Mouse (Mus musculus): Measurements from ENCODE around the gene Krtap17-1.
A peak's percentile ranks its signal among the peaks of the same experiment; 100 is the strongest.

The Krtap17-1 gene

DNA sequence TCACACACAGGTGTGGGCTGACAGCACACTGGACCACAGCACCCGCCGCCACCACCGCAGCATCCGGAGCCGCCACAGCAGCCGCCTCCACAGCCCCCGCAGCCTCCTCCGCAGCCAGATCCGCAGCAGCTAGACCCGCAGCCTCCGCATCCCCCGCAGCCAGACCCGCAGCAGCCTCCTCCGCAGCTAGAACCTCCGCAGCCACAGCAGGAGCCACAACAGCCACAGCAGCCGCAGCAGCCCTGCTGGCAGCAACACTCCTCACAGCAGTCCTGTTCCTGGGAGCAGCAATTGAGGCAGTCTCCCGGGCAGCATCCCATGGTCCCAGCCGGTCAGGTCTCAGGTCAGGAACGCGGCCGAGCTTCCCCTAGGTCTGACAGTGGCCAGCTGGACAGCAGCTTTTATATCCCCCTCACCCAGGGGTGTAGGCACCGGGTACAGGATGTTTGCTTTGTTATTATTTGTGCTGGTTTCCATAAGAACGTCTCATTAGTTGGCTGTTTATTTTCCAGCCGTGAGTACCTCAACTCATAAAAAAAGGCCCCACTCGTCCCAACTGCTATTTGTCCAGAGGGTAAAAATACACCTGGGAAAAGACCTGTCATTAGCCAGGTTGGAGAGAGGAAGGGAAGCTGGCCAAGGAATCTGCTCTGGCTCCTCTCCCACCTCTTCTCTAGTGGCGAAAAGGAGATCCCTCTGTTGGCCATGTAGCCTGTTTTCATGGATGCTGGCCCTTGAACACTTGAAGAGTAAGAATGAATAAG is at the start of gene Krtap17-1:
Krtap17-1 (minus strand) TSS at position 375 of the 764 bp plus-strand sequence.
- peak; percentile 9 for DNase-seq

- DNase-seq = no peak
Measured at GRCm38 (mm10) chr11:100041454-100041853, 47.7 kb upstream of the Krtap17-1 start, which contains the start of gene Krt34. TSS of gene Krt34 (minus strand) at chr11:100041554.

- no peak for DNase-seq
Measured at GRCm38 (mm10) chr11:100029768-100030167, 36.0 kb upstream of the Krtap17-1 start, which contains the start of gene Krt33b. TSS of gene Krt33b (minus strand) at chr11:100029868.

- no peak for DNase-seq
Measured at GRCm38 (mm10) chr11:100021438-100021837, 27.6 kb upstream of the Krtap17-1 start.

- no peak for DNase-seq
Measured at GRCm38 (mm10) chr11:100019466-100019865, 25.7 kb upstream of the Krtap17-1 start.

DNA sequence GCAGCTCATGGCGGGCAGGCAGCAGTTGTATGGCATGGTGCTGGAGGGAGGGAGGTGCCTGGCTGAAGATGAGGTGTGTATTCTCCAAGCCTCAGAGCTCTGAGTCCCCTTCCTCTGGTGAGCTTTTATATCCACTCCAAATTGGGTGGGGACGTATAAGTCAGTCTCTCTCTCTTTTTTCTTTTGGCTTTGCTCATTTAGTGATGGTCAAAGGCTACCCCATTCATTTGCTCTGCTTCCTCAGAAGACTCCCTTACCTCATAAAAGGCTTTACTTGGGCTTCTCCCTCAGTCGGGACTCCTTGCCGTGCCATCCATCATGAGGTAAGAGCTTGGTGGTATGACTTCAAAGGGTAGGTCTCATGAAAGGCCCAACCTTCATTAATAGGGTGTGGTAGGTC is 22.3 kb upstream of the Krtap17-1 start, which contains the start of gene Krt33a:
Krt33a (minus strand) TSS at position 101 of the 400 bp plus-strand sequence.
- no peak for DNase-seq

DNA sequence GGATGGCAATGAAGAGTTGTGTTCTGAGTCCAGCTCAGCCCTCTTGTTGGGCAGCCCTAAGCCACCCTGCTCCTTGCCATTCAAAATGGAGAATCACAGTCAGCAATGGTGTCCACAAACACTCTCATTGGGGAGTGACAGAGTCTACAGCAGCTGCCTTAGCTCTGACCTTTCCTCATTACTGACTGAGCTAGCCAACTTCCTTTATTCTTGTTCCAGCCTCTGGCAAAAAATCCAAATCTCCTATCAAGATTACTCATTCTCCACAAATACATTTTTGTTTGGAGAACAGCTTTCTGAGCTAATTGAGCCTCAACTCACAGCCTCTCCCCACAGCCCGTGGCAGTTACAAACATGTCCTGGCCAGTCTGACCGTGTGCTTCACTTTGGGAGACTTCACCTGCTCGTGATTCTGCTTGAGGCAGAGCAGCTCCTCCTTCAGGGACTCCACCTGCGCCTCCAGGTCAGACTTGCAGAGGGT is 19.9 kb upstream of the Krtap17-1 start:
- no peak for DNase-seq

- DNase-seq = no peak
Measured at GRCm38 (mm10) chr11:100010682-100011081, 16.9 kb upstream of the Krtap17-1 start.

DNA sequence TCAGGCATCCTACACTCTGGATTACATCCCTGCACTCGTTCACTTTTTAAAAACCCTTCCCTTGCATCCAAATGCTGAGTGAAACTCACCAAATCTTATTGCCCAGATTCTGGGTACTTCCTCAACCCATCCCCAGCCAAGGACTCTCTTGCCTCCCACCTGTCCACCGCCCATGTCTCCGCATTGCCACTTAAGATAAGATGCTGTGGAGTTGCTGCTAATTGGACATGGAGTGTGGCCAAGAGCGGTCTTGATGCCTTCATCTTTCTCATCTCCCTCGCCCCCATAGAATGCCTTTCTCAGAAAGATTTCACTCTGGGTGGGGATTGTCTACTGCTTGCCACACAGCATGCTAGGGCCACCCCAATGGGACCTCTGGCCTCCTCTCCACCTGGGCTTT is 14.5 kb upstream of the Krtap17-1 start:
- no peak for DNase-seq

DNA sequence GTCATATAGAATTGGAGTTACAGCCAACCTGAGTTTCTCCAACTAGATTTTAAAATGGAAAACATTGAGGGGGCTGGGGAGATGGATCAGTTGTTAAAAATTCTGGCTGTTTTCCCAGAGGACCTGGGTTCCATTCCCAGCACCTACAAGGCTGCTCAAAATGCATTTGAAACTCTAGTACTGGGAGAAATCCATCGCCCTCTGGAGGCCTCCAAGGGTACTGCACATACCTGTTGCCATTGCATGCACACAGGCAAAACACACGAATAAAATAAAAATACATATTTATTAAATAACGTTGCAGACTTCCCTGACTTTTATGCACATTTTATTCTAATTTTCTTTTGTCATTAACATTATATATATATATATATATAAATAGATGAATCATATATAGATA is 12.8 kb upstream of the Krtap17-1 start:
- no peak for DNase-seq

DNA sequence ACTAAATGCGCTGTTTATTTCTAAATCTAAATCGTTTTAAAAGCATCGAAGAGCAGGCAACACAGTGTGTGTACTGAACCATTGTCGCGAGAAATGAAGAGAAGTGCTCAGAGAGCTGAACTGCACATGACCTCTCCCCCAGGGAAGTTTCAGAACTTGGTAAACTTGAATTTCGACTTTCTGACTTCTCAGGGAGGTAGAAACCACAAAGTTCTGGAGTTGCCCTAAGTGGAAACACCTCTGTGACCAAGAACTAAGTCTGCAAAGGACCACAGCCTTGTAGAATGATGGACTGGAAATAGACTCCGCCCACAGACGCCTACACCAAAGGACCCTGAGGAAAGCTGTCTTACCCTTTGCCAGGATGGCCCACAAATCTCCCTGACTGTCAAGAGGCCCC is 12.1 kb upstream of the Krtap17-1 start:
- no peak for DNase-seq

GRCm38 (mm10) chr11:100004846-100005245 is 11.1 kb upstream of the Krtap17-1 start:
- DNase-seq = peak; percentile 62

DNA sequence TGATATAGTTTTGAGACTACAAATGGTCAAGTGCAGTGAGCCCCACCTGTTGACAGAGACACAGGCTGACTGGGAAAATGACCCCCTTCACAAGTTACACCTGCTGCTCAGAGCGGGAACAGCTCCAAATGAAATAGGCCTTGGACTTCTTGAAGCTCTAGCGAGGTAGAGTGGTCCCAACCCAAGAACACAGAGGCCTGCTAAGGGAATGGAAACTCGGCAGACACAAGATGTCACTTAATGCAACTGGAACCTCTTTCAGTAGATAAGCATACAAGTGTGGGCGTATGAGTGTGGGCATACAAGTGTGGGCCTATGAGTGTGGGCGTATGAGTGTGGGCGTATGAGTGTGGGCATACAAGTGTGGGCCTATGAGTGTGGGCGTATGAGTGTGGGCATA is 5.3 kb upstream of the Krtap17-1 start:
- DNase-seq = no peak

- no peak for DNase-seq
Measured at GRCm38 (mm10) chr11:99994384-99994661, 529 bp upstream of the Krtap17-1 start.

- no peak for DNase-seq
Measured at GRCm38 (mm10) chr11:99990571-99990970, 3.2 kb downstream of the Krtap17-1 start.

DNA sequence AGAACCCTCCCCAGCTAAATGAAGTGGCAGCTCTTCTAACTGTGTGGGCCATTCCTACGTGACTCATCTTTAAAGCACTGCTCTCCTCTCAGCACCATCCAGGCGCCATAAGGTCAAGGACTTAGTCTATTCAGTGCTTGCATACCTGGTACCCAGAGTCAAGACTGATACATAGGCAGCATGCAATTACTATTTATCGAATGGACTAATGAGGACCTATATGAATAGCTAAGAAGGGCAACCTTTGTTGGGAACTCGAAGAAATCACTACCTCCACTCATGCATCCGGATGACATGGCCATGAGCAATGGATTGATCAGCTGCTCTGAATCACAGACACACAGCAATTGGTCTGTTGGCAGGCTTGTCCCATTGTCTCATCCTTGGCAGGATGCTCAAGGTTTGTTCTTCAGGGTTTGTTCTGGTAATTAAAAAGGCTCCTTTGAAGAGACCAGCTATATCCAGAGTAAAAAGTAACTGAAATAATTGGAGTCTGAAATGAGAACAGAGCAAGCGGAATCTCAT is 3.9 kb downstream of the Krtap17-1 start:
- no peak for DNase-seq

DNA sequence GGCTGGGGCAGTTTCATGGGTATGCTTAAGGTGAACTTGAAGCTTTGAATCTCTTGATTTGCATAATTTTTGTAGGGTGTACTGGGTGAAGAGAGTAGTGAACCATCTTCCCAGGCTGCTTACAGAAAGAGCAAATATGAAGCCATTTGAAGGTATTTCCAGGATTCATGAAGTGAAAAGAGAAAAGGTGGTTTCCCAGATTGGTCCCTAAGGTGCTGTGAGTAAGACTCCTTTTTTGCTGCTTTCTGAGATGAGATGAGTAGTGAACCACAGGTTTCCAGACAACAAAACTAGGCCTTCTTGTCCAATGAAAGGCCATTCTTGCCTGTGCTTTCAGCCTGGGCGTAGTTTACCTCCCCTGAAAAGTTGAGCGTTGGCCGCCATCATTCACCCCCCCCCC is 5.3 kb downstream of the Krtap17-1 start:
- DNase-seq = no peak

GRCm38 (mm10) chr11:99986180-99986647 is 7.6 kb downstream of the Krtap17-1 start, which contains the start of gene Krtap16-1:
TSS of gene Krtap16-1 (minus strand) at chr11:99986597.
- no peak for DNase-seq

GRCm38 (mm10) chr11:99985291-99986092 is 8.3 kb downstream of the Krtap17-1 start:
- peak; percentile 38 for DNase-seq

DNA sequence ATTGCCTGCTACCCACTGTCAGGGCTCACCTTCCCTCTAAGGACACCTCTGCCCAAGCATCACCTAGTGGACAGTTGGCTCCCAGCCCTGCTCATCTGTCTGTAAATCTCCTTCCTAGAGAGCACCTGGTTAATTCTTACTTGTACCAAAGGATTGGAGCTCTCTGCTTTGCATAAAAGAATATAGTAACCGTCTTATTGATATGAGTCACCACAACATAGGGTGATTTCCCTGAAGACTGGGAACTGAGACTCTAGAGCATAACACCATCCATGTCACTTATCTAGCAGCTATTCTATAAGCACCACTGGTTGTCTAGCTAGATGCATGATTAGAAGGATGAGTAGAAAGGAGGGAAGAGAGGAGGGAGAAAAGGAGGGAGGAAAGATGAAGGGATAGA is 10.4 kb downstream of the Krtap17-1 start:
- DNase-seq = no peak

DNA sequence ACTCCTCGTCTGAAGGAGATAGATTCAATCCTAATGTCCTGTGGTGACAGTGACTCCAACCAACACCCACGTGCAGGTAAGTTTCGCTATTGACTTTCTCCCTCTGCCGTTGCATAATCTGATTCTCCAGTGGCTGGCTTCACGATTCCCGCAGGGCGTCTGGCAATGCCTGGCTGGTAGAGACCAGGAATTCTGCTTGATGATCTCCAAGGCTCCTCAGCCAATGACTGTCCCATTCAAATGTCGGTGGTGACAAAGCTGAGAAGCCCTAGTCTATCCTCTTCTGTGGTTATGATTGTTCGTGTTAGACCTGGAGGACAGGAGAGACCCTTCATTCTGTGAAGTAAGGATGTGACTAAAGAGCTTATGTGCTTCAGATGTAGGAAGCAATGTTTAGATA is 11.1 kb downstream of the Krtap17-1 start:
- no peak for DNase-seq

GRCm38 (mm10) chr11:99978953-99979352 is 14.8 kb downstream of the Krtap17-1 start, which contains the start of gene Krtap29-1:
TSS of gene Krtap29-1 (minus strand) at chr11:99979053.
- no peak for DNase-seq

DNA sequence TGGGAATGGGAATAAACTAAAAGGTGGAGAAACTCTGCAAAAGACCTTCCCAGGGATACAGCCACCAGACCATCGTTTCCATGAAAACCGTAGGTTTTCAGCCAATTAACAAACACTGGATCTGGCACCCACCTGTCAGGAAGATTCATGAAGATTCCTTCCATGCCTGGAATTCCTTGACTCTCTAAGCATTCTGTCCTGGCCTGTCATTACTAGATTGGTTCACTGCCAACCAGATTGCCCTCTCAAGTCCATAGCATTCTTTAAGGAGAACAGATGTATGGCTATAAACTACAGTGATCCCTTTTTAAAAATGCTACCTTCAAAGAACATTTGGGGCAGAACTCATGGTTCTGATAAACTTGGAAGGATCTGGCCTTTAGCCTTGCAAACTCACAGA is 27.8 kb downstream of the Krtap17-1 start:
- no peak for DNase-seq

Data from right cerebral cortex, postnatal 4 days (tissue).